Mouse (Mus musculus): ENCODE results near the gene March1. TPM values are rescaled to one million over a fixed set of nuclear protein-coding genes. Genes with fewer than 3 reads are reported as not detected.

March1 gene
- polyA plus RNA-seq, 1 experiment from 2014 or later, result 15.4 TPM

- Histone ChIP-seq H3K9me3 (replicated peaks) (0 out of 2 replicates have a peak, but pooled peaks cover 4% of the 10 kb centered on the region), H3K27ac (no peak overlapping the region), H3K4me3 (no peak overlapping the region), H3K4me2 (replicated peaks) (no peak overlapping the region), H3K27me3 (no peaks in the 10 kb centered on the region), H3K9ac (no peak overlapping the region), H3K36me3 (no peaks in the 10 kb centered on the region), H3K4me1 (no peaks in the 10 kb centered on the region)
- no peak for ATAC-seq (ENCODE audit: low FRiP score)
- WGBS, result 88% methylated on average over 3 of the region's 3 CpGs
These were observed 416.7 kb downstream of the March1 start for GRCm38 (mm10) chr8:66034429-66034828.

- 90% methylated on average over 3 of the region's 3 CpGs for WGBS
- Histone ChIP-seq H3K36me3 (no peaks in the 10 kb centered on the region), H3K9ac (no peak overlapping the region), H3K4me1 (no peaks in the 10 kb centered on the region), H3K4me2 (replicated peaks) (no peak overlapping the region), H3K9me3 (replicated peaks) (no peaks in the 10 kb centered on the region), H3K27me3 (no peaks in the 10 kb centered on the region), H3K4me3 (no peak overlapping the region), H3K27ac (no peak overlapping the region)
- ATAC-seq (ENCODE audit: low FRiP score), result no peak
These were observed 476.5 kb downstream of the March1 start for GRCm38 (mm10) chr8:66094152-66094551.

- Histone ChIP-seq H3K27ac (no peak overlapping the region), H3K4me1 (no peaks in the 10 kb centered on the region), H3K9me3 (replicated peaks) (no peaks in the 10 kb centered on the region), H3K4me3 (no peak overlapping the region), H3K27me3 (no peaks in the 10 kb centered on the region), H3K9ac (no peak overlapping the region), H3K4me2 (replicated peaks) (no peak overlapping the region), H3K36me3 (no peaks in the 10 kb centered on the region)
- WGBS, result 91% methylated on average over 1 of the region's 1 CpGs
- ATAC-seq (ENCODE audit: low FRiP score), result no peak
These were observed 480.4 kb downstream of the March1 start for GRCm38 (mm10) chr8:66098148-66098547.

DNA sequence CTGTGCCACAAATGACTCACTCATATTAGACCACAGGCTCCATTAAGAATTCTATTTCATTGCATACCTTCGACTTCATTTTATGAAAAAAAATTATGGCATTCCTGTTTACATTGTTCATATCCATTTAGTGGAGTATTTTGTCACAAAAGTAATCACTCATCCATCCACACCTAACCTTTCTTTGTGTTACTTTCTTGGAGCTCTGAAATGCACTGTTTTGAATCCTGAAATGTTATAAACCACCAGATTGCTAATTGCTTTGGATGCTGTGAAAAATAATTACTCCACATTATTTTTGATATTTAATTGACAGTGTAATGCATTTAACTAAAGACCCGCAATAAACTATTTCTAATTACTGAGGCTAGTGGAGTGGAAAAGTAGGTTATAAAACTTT lies 501.6 kb downstream of the March1 start:
- H3K27me3 ChIP-seq, result no peaks in the 10 kb centered on the region
- no peak for ATAC-seq (ENCODE audit: low FRiP score)
- H3K27ac ChIP-seq, result no peak overlapping the region
- no peaks in the 10 kb centered on the region for H3K36me3 ChIP-seq
- H3K4me3 ChIP-seq, result no peak overlapping the region
- H3K9ac ChIP-seq, result no peak overlapping the region
- H3K4me1 ChIP-seq, result no peaks in the 10 kb centered on the region
- 78% methylated on average over 2 of the region's 2 CpGs for WGBS
- no peak overlapping the region for H3K4me2 ChIP-seq (replicated peaks)
- H3K9me3 ChIP-seq (replicated peaks), result no peaks in the 10 kb centered on the region

DNA sequence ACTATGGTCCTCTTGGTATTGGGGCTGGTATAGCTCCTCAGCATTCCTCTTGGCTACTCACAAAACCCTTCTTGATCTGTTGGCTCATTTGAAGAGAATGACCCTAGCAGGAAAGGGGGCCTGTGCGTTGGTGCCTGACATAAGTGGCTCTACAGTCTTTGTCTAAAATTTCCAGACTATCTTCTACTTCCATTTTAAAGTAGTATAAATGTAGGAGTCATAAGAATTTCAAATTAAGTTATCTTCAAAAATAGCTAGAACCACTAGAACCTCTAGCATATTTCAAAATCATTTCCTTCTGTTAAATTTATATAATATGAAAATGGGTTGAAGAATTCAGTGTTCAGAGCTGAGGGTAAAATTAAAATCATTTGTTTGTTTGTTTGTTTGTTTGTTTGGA lies 541.9 kb downstream of the March1 start:
- Histone ChIP-seq H3K9me3 (replicated peaks) (no peaks in the 10 kb centered on the region), H3K27me3 (no peaks in the 10 kb centered on the region), H3K4me3 (no peak overlapping the region), H3K4me1 (no peaks in the 10 kb centered on the region), H3K27ac (no peak overlapping the region), H3K4me2 (replicated peaks) (no peak overlapping the region), H3K9ac (no peak overlapping the region), H3K36me3 (no peaks in the 10 kb centered on the region)
- WGBS, result 79% methylated on average over 1 of the region's 1 CpGs
- ATAC-seq (ENCODE audit: low FRiP score), result no peak

- H3K27ac ChIP-seq, result no peak overlapping the region
- no peaks in the 10 kb centered on the region for H3K4me1 ChIP-seq
- H3K4me2 ChIP-seq (replicated peaks), result no peak overlapping the region
- no peak for ATAC-seq (ENCODE audit: low FRiP score)
- no peak overlapping the region for H3K4me3 ChIP-seq
- no peaks in the 10 kb centered on the region for H3K36me3 ChIP-seq
- H3K9ac ChIP-seq, result no peak overlapping the region
- H3K9me3 ChIP-seq (replicated peaks), result no peaks in the 10 kb centered on the region
- 82% methylated on average over 1 of the region's 1 CpGs for WGBS
- H3K27me3 ChIP-seq, result no peaks in the 10 kb centered on the region
These were observed 549.1 kb downstream of the March1 start for GRCm38 (mm10) chr8:66166835-66167234.

- 87% methylated on average over 2 of the region's 2 CpGs for whole genome bisulfite sequencing
- H3K4me1 ChIP-seq, result no peaks in the 10 kb centered on the region
- no peaks in the 10 kb centered on the region for H3K27me3 ChIP-seq
- no peaks in the 10 kb centered on the region for H3K36me3 ChIP-seq
- no peak for ATAC-seq (ENCODE audit: low FRiP score)
- no peak overlapping the region for H3K4me2 ChIP-seq (replicated peaks)
- no peaks in the 10 kb centered on the region for H3K9me3 ChIP-seq (replicated peaks)
- H3K27ac ChIP-seq, result no peak overlapping the region
- H3K9ac ChIP-seq, result no peak overlapping the region
- H3K4me3 ChIP-seq, result no peak overlapping the region
These were observed 549.9 kb downstream of the March1 start for GRCm38 (mm10) chr8:66167405-66168173.

DNA sequence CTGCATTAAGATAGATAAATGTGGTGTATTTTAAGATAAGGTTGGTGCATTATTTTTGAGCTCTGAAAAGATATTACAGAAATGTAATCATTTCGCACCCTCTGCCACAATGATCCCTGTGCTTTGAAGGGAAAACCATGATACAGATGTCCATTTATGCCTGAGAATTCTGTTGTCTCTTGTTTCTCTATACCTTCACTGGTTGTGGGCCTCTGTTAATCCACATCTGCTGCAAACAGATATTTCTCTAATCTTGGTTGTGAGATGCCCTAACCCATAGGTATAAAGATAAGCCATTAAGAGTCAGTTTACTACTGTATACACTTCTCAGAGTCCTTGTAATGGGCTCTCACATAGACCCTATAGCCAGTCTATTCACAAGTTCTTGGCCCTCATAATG lies 561.6 kb downstream of the March1 start:
- ATAC-seq (ENCODE audit: low FRiP score), result no peak
- H3K4me3 ChIP-seq, result no peak overlapping the region
- no peak overlapping the region for H3K9ac ChIP-seq
- H3K4me2 ChIP-seq (replicated peaks), result no peak overlapping the region
- no peaks in the 10 kb centered on the region for H3K27me3 ChIP-seq
- H3K4me1 ChIP-seq, result no peaks in the 10 kb centered on the region
- H3K36me3 ChIP-seq, result no peaks in the 10 kb centered on the region
- no peak overlapping the region for H3K27ac ChIP-seq
- H3K9me3 ChIP-seq (replicated peaks), result no peaks in the 10 kb centered on the region
- WGBS, result 93% methylated on average over 1 of the region's 1 CpGs

DNA sequence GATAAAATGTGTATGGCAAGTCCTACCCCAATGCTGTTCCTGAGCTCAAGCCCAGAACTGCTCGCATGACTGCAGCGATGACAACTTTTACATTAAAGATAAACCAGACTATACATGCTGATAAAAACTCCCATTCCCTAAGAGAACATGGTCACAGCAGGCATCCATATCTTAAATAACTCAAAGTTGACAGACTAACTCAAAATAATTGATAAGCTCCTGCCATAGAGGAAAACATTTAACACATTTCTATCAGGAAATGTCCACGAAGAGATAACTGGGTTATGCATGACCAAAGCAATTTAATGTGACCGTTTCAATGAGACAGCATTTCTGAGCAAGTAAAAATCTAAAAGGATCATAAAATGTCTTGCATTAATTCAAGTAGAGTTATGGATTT lies 563.6 kb downstream of the March1 start:
- no peak for ATAC-seq (ENCODE audit: low FRiP score)
- Histone ChIP-seq H3K4me2 (replicated peaks) (no peak overlapping the region), H3K27ac (no peak overlapping the region), H3K9ac (no peak overlapping the region), H3K9me3 (replicated peaks) (no peaks in the 10 kb centered on the region), H3K27me3 (no peaks in the 10 kb centered on the region), H3K4me1 (no peaks in the 10 kb centered on the region), H3K36me3 (no peaks in the 10 kb centered on the region), H3K4me3 (no peak overlapping the region)
- WGBS, result 81% methylated on average over 4 of the region's 4 CpGs

DNA sequence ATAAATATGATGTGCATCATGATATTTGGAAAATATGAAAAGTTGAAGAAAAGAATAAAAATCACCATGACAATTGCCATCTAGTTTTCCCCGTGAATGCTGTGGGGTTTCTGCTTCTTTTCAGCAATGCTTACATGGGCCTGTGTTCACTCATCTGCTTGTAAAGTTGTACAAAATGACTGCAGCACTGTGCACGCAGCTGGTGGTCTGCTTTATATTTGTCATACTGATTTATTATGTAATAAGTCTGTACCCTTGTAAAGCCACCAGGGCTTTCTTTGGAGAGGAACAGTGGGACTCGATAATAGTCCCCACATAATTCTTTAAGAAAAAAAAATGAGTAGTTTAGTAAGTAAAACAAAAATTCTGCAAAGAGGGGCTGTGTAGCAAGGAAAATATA lies 564.6 kb downstream of the March1 start:
- Histone ChIP-seq H3K9ac (no peak overlapping the region), H3K27ac (no peak overlapping the region), H3K27me3 (no peaks in the 10 kb centered on the region), H3K4me3 (no peak overlapping the region), H3K4me2 (replicated peaks) (no peak overlapping the region), H3K9me3 (replicated peaks) (no peaks in the 10 kb centered on the region), H3K36me3 (no peaks in the 10 kb centered on the region), H3K4me1 (no peaks in the 10 kb centered on the region)
- ATAC-seq (ENCODE audit: low FRiP score), result no peak
- WGBS, result 75% methylated on average over 3 of the region's 3 CpGs

GRCm38 (mm10) chr8:66183454-66183853 lies 565.8 kb downstream of the March1 start:
- 77% methylated on average over 2 of the region's 2 CpGs for WGBS
- H3K27ac ChIP-seq, result no peak overlapping the region

DNA sequence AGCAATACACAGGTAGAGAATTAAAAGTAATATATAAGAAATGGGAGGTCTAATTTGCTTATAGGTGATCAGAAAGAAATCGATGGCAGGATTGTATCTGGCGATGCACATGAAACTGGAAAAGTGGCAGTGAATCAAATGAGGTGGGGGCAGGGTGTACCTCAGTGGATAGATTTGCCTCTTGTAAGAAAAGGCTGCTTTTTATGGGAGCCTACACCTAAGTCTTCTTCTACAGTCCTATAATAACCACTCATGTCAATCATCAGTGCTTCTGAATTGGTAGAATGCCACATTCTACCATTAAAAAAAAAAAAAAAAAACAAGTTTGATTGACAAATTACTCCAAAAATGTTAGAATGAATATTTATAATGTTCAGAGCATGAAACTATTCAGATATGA lies 567.5 kb downstream of the March1 start:
- H3K27ac ChIP-seq, result no peak overlapping the region
- H3K36me3 ChIP-seq, result no peaks in the 10 kb centered on the region
- ATAC-seq (ENCODE audit: low FRiP score), result no peak
- no peak overlapping the region for H3K4me3 ChIP-seq
- no peaks in the 10 kb centered on the region for H3K27me3 ChIP-seq
- no peak overlapping the region for H3K9ac ChIP-seq
- H3K9me3 ChIP-seq (replicated peaks), result no peaks in the 10 kb centered on the region
- H3K4me1 ChIP-seq, result no peaks in the 10 kb centered on the region
- WGBS, result 92% methylated on average over 2 of the region's 2 CpGs
- H3K4me2 ChIP-seq (replicated peaks), result no peak overlapping the region

More at GRCm38 (mm10) chr8:66183454-66183853, 565.8 kb downstream of the March1 start:
- H3K27me3 ChIP-seq, result no peaks in the 10 kb centered on the region
- H3K9ac ChIP-seq, result no peak overlapping the region
- H3K4me3 ChIP-seq, result no peak overlapping the region
- no peaks in the 10 kb centered on the region for H3K4me1 ChIP-seq
- no peaks in the 10 kb centered on the region for H3K9me3 ChIP-seq (replicated peaks)
- H3K4me2 ChIP-seq (replicated peaks), result no peak overlapping the region
- ATAC-seq (ENCODE audit: low FRiP score), result no peak
- no peaks in the 10 kb centered on the region for H3K36me3 ChIP-seq

DNA sequence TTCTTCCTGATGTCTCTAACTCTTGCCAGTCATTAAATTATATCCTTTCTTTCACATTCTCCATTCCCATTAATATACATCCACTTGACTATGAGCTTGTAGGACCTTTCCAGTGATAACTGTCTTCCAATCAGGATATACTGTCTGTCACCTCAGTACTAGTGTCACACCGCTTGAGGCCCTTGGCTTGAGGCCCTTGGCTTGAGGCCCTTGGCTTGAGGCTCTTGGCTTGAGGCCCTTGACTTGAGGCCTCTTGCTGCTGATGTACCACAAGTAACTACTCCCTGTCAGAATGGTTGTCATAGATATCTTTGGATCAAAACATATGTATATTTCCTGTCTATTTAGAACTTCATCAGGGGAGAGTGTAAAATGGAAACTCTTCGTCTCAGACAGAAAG lies 576.7 kb downstream of the March1 start:
- H3K9me3 ChIP-seq (replicated peaks), result no peaks in the 10 kb centered on the region
- no peak overlapping the region for H3K27ac ChIP-seq
- no peak for ATAC-seq (ENCODE audit: low FRiP score)
- H3K27me3 ChIP-seq, result no peaks in the 10 kb centered on the region
- H3K9ac ChIP-seq, result no peak overlapping the region
- 91% methylated on average over 2 of the region's 2 CpGs for WGBS
- H3K4me2 ChIP-seq (replicated peaks), result no peak overlapping the region
- H3K36me3 ChIP-seq, result no peaks in the 10 kb centered on the region
- H3K4me3 ChIP-seq, result no peak overlapping the region
- no peaks in the 10 kb centered on the region for H3K4me1 ChIP-seq
